Mouse (Mus musculus) hindbrain, embryonic 13.5 days (tissue): ENCODE measurements around the gene Eif6. TPM values are rescaled to one million over a fixed set of nuclear protein-coding genes. Genes with fewer than 3 reads are reported as not detected.

Experiments
- ATAC-seq: fragments of 200-750 bp; cut with Nextera tagmentation; 2 replicates; pipeline ENCODE4 v1.8.0; 2017; ENCODE audit warnings: moderate TSS enrichment; ENCODE audit not compliant: low FRiP score
- H3K27ac ChIP-seq: fragments of 300-500 bp; sonication (generic); 2 replicates; pipeline ENCODE4 v1.5.1; 2015; ENCODE audit warnings: inconsistent platforms, mild to moderate bottlenecking, moderate library complexity
- H3K27me3 ChIP-seq: fragments of 300-500 bp; sonication (generic); 2 replicates; pipeline ENCODE4 v1.6.1; 2015; ENCODE audit warnings: mild to moderate bottlenecking, inconsistent platforms
- H3K36me3 ChIP-seq: fragments of 300-500 bp; sonication (generic); 2 replicates; pipeline ENCODE4 v1.6.1; 2015; ENCODE audit warnings: mild to moderate bottlenecking, inconsistent platforms
- H3K4me1 ChIP-seq: fragments of 300-500 bp; sonication (generic); replicated peaks from 2 replicates; pipeline ENCODE4 v1.6.1; 2015; ENCODE audit warnings: inconsistent platforms
- H3K4me2 ChIP-seq: fragments of 300-500 bp; sonication (generic); 2 replicates; pipeline ENCODE4 v1.6.1; 2015; ENCODE audit warnings: inconsistent platforms, mild to moderate bottlenecking, moderate library complexity
- H3K4me3 ChIP-seq: fragments of 300-500 bp; sonication (generic); 2 replicates; pipeline ENCODE4 v1.5.1; 2015; ENCODE audit warnings: mild to moderate bottlenecking, inconsistent platforms
- H3K9ac ChIP-seq: fragments of 300-500 bp; sonication (generic); 2 replicates; pipeline ENCODE4 v1.6.1; 2015; ENCODE audit warnings: mild to moderate bottlenecking, inconsistent platforms
- H3K9me3 ChIP-seq: fragments of 300-500 bp; sonication (generic); 2 replicates; pipeline ENCODE4 v1.6.1; 2016; ENCODE audit warnings: inconsistent platforms
- WGBS: fragments of 180-500 bp; shearing (Covaris S2); methylation state at CpG from one replicate; pipeline ENCODE4 v1.1.7; 2015; 5-methylcytosine and 5-hydroxymethylcytosine counted together
- polyA plus RNA-seq: library from polyadenylated mRNA; unstranded; fragments of >200 nt; fragmentation: Nextera tagmentation; extraction: Ambion mirVana; gene quantifications from 2 replicates; pipeline ENCODE4 v1.2.1, GENCODE M21; 2015

The Eif6 gene
- polyA plus RNA-seq, 1 experiment from 2014 or later: 148 TPM

DNA sequence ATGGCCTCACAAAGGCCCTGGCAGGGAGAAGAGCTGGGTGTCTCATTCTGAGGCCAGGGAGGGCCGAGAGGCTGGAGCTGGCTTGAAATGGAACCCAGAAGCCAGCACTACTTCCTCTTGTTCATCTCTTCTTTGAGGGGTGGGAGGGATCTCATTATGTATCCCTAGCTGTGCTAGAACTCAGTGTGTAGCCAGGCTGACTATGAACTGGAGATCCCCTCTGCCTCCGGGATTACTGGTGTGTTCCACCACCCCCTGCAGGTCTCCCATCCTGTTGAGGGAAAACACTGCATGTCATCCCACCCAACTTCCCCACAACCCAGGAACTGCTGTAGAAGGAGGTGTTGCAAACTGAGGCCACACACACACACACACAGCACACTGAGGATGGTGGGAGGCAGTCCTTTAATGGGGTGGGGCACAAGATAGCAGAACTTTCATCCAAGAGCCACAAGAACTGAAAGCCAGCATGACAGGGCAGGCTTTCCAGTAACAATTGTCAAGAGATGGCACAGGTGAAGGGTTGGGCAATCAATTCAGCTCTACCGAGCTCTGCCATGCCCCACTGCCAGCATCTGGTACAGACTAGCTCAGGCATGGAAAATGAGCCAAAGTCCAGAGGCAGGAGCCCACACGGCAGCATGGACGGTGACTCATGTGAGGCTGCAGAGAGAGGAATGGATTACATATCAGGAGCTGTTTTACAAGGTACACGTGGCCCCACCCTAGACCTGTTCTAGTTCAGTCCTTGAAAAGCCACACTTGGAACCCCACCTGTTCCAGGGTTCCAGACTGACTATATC, 7.1 kb downstream of the Eif6 start:
- Histone ChIP-seq H3K9me3 (no peaks in the 10 kb centered on the region), H3K4me1 (peaks cover 33% of the 10 kb centered on the region), H3K4me2 (peak overlapping the region; percentile 83), H3K36me3 (peaks cover 74% of the 10 kb centered on the region), H3K27ac (peak overlapping the region; percentile 91), H3K4me3 (peak overlapping the region; percentile 58), H3K27me3 (no peaks in the 10 kb centered on the region), H3K9ac (peak overlapping the region; percentile 90)
- WGBS: 60% methylated on average over 6 of the region's 6 CpGs
- peak; percentile 8; the same call in 1 of the 2 replicates for ATAC-seq

DNA sequence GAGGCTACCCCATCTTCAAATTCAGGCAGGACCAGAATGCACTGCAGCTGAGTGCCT, 7.5 kb downstream of the Eif6 start, which contains the start of gene BC029722:
BC029722 (minus strand) TSS at position 35 of the 57 bp plus-strand sequence.
- peaks cover 35% of the 10 kb centered on the region for H3K4me1 ChIP-seq
- peak within 1 kb of the TSS; percentile 91 for H3K27ac ChIP-seq
- no peak for ATAC-seq
- H3K36me3 ChIP-seq: peaks cover 79% of the 10 kb centered on the region
- H3K4me3 ChIP-seq: peak within 1 kb of the TSS; percentile 58
- H3K9ac ChIP-seq: peak within 1 kb of the TSS; percentile 90
- H3K27me3 ChIP-seq: no peaks in the 10 kb centered on the region
- H3K4me2 ChIP-seq: peak within 1 kb of the TSS; percentile 83
- no peaks in the 10 kb centered on the region for H3K9me3 ChIP-seq

GRCm38 (mm10) chr2:155818596-155819391, 7.9 kb downstream of the Eif6 start:
- WGBS: 1% methylated on average over 37 of the region's 37 CpGs
- Histone ChIP-seq H3K27ac (peak overlapping the region; percentile 91), H3K27me3 (no peaks in the 10 kb centered on the region), H3K36me3 (peaks cover 79% of the 10 kb centered on the region), H3K9me3 (no peaks in the 10 kb centered on the region), H3K4me2 (peak overlapping the region; percentile 83), H3K4me1 (peaks cover 35% of the 10 kb centered on the region), H3K4me3 (peak overlapping the region; percentile 58), H3K9ac (peak overlapping the region; percentile 90)
- ATAC-seq: peak; percentile 92

- no peak for ATAC-seq
- H3K4me1 ChIP-seq: peaks cover 35% of the 10 kb centered on the region
- no peaks in the 10 kb centered on the region for H3K27me3 ChIP-seq
- no peak overlapping the region for H3K4me3 ChIP-seq
- H3K27ac ChIP-seq: no peak overlapping the region; the same call in 1 of the 2 replicates
- peak overlapping the region; percentile 90 for H3K9ac ChIP-seq
- H3K4me2 ChIP-seq: peak overlapping the region; percentile 83
- 83% methylated on average over 10 of the region's 10 CpGs for WGBS
- no peaks in the 10 kb centered on the region for H3K9me3 ChIP-seq
- H3K36me3 ChIP-seq: peaks cover 70% of the 10 kb centered on the region
Measured at GRCm38 (mm10) chr2:155817301-155818245, 9.2 kb downstream of the Eif6 start.

DNA sequence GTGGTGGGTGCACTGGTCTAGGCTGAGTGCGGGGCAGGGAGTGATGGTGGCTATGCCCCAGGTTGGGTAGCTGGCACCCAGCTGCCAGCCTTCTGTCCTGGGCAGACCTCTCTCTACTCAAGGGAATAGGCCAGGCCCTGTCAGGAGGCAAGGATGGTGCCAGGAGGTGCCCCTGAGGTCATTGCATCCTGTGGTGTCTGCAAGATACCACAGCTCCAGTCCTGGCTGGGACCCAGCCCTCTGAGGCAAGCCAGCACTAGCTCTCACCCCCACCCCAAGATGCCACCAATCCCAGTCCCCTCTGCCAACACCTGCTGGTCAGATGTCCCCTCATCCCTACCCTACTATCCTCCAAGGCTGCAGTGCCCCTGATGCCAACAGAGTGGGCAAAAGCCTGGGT, 10.5 kb downstream of the Eif6 start:
- no peaks in the 10 kb centered on the region for H3K9me3 ChIP-seq
- peaks cover 62% of the 10 kb centered on the region for H3K36me3 ChIP-seq
- H3K27ac ChIP-seq: no peak overlapping the region
- 95% methylated on average over 1 of the region's 1 CpGs for WGBS
- no peak for ATAC-seq
- H3K9ac ChIP-seq: no peak overlapping the region; the same call in 1 of the 2 replicates
- peaks cover 35% of the 10 kb centered on the region for H3K4me1 ChIP-seq
- no peaks in the 10 kb centered on the region for H3K27me3 ChIP-seq
- H3K4me3 ChIP-seq: no peak overlapping the region
- no peak overlapping the region for H3K4me2 ChIP-seq

DNA sequence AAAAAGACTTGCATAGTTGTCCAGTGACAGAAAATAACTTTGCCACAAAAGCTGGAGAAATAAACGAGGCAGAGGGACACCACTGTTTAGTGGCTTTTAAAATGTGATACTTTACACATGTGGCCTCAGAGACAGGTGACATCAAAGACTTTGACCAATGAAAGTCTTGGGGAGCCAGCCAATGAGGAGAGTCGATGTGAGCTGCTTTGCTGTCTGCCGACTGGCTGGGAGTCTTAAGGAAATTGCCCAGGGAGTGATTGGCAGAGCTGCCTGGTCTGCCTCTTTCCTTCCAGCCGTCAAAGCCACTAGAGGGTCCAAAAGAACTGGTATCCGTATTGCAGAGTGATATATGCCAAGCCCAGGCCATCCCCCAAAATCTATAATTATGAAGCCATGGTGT, 11.9 kb downstream of the Eif6 start:
- Histone ChIP-seq H3K9ac (no peak overlapping the region), H3K9me3 (no peaks in the 10 kb centered on the region), H3K27me3 (no peaks in the 10 kb centered on the region), H3K27ac (no peak overlapping the region), H3K4me2 (no peak overlapping the region), H3K4me1 (peaks cover 32% of the 10 kb centered on the region), H3K36me3 (peaks cover 62% of the 10 kb centered on the region), H3K4me3 (no peak overlapping the region)
- ATAC-seq: no peak
- WGBS: 43% methylated on average over 5 of the region's 5 CpGs

GRCm38 (mm10) chr2:155812637-155813036, 14.1 kb downstream of the Eif6 start:
- Histone ChIP-seq H3K4me1 (peaks cover 10% of the 10 kb centered on the region), H3K9ac (no peak overlapping the region), H3K27ac (no peak overlapping the region), H3K27me3 (no peaks in the 10 kb centered on the region), H3K36me3 (peaks cover 68% of the 10 kb centered on the region), H3K4me3 (no peak overlapping the region), H3K4me2 (no peak overlapping the region), H3K9me3 (no peaks in the 10 kb centered on the region)
- WGBS: 78% methylated on average over 4 of the region's 4 CpGs
- no peak for ATAC-seq

- WGBS: 39% methylated on average over 16 of the region's 16 CpGs
- Histone ChIP-seq H3K27ac (no peak overlapping the region), H3K27me3 (no peaks in the 10 kb centered on the region), H3K4me2 (no peak overlapping the region), H3K9me3 (no peaks in the 10 kb centered on the region), H3K4me3 (no peak overlapping the region), H3K9ac (no peak overlapping the region), H3K4me1 (peaks cover 6% of the 10 kb centered on the region; the same call in 1 of the 2 replicates), H3K36me3 (peaks cover 68% of the 10 kb centered on the region)
- no peak for ATAC-seq
Measured at GRCm38 (mm10) chr2:155811821-155812396, 14.8 kb downstream of the Eif6 start.

- no peak overlapping the region for H3K4me3 ChIP-seq
- no peaks in the 10 kb centered on the region for H3K27me3 ChIP-seq
- H3K9ac ChIP-seq: no peak overlapping the region
- H3K27ac ChIP-seq: no peak overlapping the region
- peaks cover 6% of the 10 kb centered on the region; the same call in 1 of the 2 replicates for H3K4me1 ChIP-seq
- WGBS: 89% methylated on average over 4 of the region's 4 CpGs
- H3K4me2 ChIP-seq: no peak overlapping the region
- no peak for ATAC-seq
- no peaks in the 10 kb centered on the region for H3K9me3 ChIP-seq
- H3K36me3 ChIP-seq: peaks cover 58% of the 10 kb centered on the region
Measured at GRCm38 (mm10) chr2:155809620-155810019, 17.1 kb downstream of the Eif6 start.

DNA sequence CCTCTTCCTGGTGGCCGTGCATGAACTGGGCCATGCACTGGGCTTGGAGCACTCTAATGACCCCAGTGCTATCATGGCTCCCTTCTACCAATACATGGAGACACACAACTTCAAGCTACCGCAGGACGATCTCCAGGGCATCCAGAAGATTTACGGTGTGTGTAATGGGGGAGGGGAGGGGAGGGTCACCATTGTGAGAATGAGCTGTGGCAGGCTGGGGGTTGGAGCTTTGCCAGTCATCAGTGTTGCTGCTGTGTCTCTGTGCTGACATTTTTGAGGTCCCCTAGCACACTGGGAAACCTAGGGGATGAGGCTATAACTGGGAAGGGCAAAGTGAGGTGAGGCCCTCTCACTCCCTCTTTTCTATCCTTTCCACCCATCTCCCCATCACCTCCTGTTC, 19.3 kb downstream of the Eif6 start:
- no peaks in the 10 kb centered on the region for H3K27me3 ChIP-seq
- WGBS: 74% methylated on average over 4 of the region's 4 CpGs
- no peak overlapping the region for H3K27ac ChIP-seq
- no peaks in the 10 kb centered on the region for H3K9me3 ChIP-seq
- no peak for ATAC-seq
- H3K4me1 ChIP-seq: peaks cover 4% of the 10 kb centered on the region; the same call in 1 of the 2 replicates
- peaks cover 64% of the 10 kb centered on the region for H3K36me3 ChIP-seq
- no peak overlapping the region for H3K9ac ChIP-seq
- H3K4me3 ChIP-seq: no peak overlapping the region
- no peak overlapping the region for H3K4me2 ChIP-seq

DNA sequence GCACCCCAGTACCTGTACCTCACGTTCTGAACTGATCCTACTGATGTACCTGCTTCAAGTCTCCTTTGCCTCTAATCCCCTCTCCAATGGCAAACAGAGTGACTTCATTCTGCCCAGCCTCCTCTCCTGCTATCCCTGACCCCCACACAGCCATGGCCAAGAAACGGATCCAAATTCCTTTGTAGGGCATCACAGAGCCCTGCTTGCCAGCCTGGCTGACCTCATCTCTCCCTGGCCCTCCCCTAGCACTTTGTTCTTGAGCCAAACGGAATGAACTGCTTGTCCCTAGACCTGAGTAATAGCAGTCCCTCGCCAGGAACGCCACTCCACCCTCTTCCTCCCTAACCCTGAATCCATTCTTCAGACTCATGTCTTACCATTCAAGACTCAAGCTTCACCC, 20.2 kb downstream of the Eif6 start:
- no peak for ATAC-seq
- H3K27ac ChIP-seq: no peak overlapping the region
- peaks cover 4% of the 10 kb centered on the region; the same call in 1 of the 2 replicates for H3K4me1 ChIP-seq
- H3K4me2 ChIP-seq: no peak overlapping the region
- WGBS: 80% methylated on average over 5 of the region's 5 CpGs
- peaks cover 72% of the 10 kb centered on the region for H3K36me3 ChIP-seq
- H3K9ac ChIP-seq: no peak overlapping the region
- no peaks in the 10 kb centered on the region for H3K9me3 ChIP-seq
- no peak overlapping the region for H3K4me3 ChIP-seq
- no peaks in the 10 kb centered on the region for H3K27me3 ChIP-seq

DNA sequence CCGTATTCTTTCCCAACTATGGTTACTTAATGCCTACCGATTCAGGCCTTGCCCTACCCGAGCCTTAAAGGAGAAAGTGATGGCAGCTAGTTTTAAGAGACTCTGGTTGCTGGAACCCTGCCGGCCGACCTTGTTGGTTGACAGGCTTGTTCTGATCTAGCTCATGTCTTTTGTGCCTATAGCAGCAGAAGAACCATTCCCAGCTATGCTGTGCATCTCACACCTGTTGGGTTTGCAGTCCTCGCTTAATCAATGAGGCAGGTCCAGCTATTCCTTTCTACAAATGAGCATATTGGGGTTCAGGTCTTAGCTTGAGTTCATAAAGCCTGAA, 20.8 kb downstream of the Eif6 start:
- H3K4me3 ChIP-seq: no peak overlapping the region
- peaks cover 72% of the 10 kb centered on the region for H3K36me3 ChIP-seq
- H3K4me2 ChIP-seq: no peak overlapping the region
- no peaks in the 10 kb centered on the region for H3K27me3 ChIP-seq
- H3K9ac ChIP-seq: no peak overlapping the region
- WGBS: 87% methylated on average over 6 of the region's 6 CpGs
- no peaks in the 10 kb centered on the region for H3K9me3 ChIP-seq
- no peak overlapping the region for H3K27ac ChIP-seq
- peaks cover 4% of the 10 kb centered on the region; the same call in 1 of the 2 replicates for H3K4me1 ChIP-seq
- ATAC-seq: no peak
